Mouse (Mus musculus) small intestine, adult 2 months (tissue): ENCODE results near the gene Tom1l2. TPM values are rescaled to one million over a fixed set of nuclear protein-coding genes. Genes with fewer than 3 reads are reported as not detected.

Experiments
- H3K27ac ChIP-seq: fragments of 200-500 bp; 2 replicates; pipeline ENCODE4 v1.5.1; 2012; ENCODE audit warnings: low read depth, low read length, control low read depth, inconsistent platforms; ENCODE audit not compliant: insufficient read depth
- H3K27me3 ChIP-seq: fragments of 200-500 bp; 2 replicates; pipeline ENCODE4 v1.6.1; 2012; ENCODE audit warnings: mild to moderate bottlenecking, moderate library complexity, low read length, inconsistent platforms; ENCODE audit not compliant: control insufficient read depth, insufficient read depth
- H3K36me3 ChIP-seq: fragments of 200-500 bp; 2 replicates; pipeline ENCODE4 v1.6.1; 2012; ENCODE audit warnings: mild to moderate bottlenecking, low read length, control low read depth, inconsistent platforms; ENCODE audit not compliant: control insufficient read depth, insufficient read depth
- H3K4me1 ChIP-seq: fragments of 200-500 bp; 2 replicates; pipeline ENCODE4 v1.6.1; 2012; ENCODE audit warnings: low read length, inconsistent platforms, mixed read lengths; ENCODE audit not compliant: control insufficient read depth, insufficient read depth, insufficient read length
- H3K4me3 ChIP-seq: fragments of 200-500 bp; 2 replicates; pipeline ENCODE4 v1.5.1; 2012; ENCODE audit warnings: low read depth, mild to moderate bottlenecking, control low read depth, inconsistent platforms, low read length, moderate library complexity
- CTCF ChIP-seq: fragments of 200-500 bp; IDR thresholded peaks from 2 replicates; pipeline ENCODE4 v1.5.1; 2012; ENCODE audit warnings: low read depth, mild to moderate bottlenecking, control low read depth, inconsistent platforms, low read length, moderate library complexity, mixed read lengths; ENCODE audit not compliant: insufficient replicate concordance, insufficient read length; ENCODE audit errors: extremely low read depth
- POLR2A ChIP-seq: fragments of 200-500 bp; IDR thresholded peaks from 2 replicates; pipeline ENCODE4 v1.6.1; 2012; ENCODE audit warnings: low read depth, mild to moderate bottlenecking, control low read depth, inconsistent platforms, low read length, moderate library complexity
- WGBS: fragments of 180-500 bp; shearing (Covaris S2); methylation state at CpG from one replicate; pipeline ENCODE4 v1.1.7; 2018; 5-methylcytosine and 5-hydroxymethylcytosine counted together
- polyA plus RNA-seq: library from polyadenylated mRNA; depleted of rRNA; stranded (reverse); fragments of >200 nt; gene quantifications from 2 replicates; pipeline ENCODE4 v1.2.3, GENCODE M21; 2012

Gene Tom1l2
- polyA plus RNA-seq, 1 experiment = 152 TPM

DNA sequence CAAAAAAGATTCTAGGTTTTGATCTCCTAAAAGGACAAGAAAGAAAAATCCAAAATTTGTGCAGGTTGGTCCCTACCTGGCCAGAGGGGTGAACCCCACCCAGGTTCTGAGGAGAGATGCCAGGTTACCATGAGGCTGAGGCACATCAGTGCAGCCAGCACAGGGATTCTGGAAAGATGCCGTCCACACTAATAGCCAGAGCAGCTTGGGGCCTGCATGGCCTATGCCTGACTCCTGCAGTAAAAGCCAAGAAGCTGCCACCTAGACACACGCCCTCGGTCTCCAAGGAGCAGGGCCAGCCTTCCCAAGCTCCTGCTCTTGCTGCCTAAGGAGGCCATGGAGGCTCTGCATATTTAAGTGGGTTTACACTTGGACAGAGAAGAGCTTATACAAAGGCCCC, 121.4 kb downstream of the Tom1l2 start:
- 91% methylated on average over 3 of the region's 3 CpGs for WGBS
- Histone ChIP-seq H3K27me3 (no peaks in the 10 kb centered on the region), H3K36me3 (0 out of 2 replicates have a peak, but pooled peaks cover 8% of the 10 kb centered on the region), H3K4me1 (peaks cover 25% of the 10 kb centered on the region), H3K27ac (no peak overlapping the region), H3K4me3 (no peak overlapping the region)
- TF ChIP-seq POLR2A = no peak
- no peak for TF ChIP-seq CTCF

DNA sequence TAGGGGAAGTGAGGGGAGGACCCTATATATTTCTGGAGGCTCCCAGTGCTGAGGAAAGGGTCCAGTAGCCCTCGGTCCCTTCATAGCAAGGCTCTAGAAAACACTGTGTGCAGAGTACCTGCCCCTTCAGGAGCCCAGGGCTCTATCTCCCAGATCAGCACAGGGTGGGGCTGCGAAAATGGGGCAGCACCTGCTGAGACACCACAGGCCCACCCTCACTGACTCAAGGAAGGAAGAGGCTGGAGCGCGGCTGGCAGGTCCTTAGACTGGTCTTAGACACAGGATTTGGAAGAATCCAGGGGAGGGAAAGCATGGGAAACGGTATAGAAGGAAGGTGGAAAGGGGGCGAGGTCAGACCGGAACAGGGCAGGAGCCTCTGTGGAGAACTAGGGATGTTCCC, 122.2 kb downstream of the Tom1l2 start:
- Histone ChIP-seq H3K27me3 (no peaks in the 10 kb centered on the region), H3K27ac (peak overlapping the region; percentile 57), H3K4me3 (no peak overlapping the region), H3K36me3 (0 out of 2 replicates have a peak, but pooled peaks cover 8% of the 10 kb centered on the region), H3K4me1 (peaks cover 25% of the 10 kb centered on the region)
- TF ChIP-seq POLR2A (no peak), CTCF (no peak)
- 89% methylated on average over 7 of the region's 7 CpGs for WGBS

GRCm38 (mm10) chr11:60229821-60230220, 122.9 kb downstream of the Tom1l2 start:
- H3K27ac ChIP-seq = peak overlapping the region; percentile 57
- 44% methylated on average over 13 of the region's 13 CpGs for WGBS
- H3K4me1 ChIP-seq = peaks cover 22% of the 10 kb centered on the region
- H3K36me3 ChIP-seq = 0 out of 2 replicates have a peak, but pooled peaks cover 8% of the 10 kb centered on the region
- H3K27me3 ChIP-seq = no peaks in the 10 kb centered on the region
- TF ChIP-seq POLR2A (no peak), CTCF (no peak)
- H3K4me3 ChIP-seq = no peak overlapping the region

- Histone ChIP-seq H3K27me3 (no peaks in the 10 kb centered on the region), H3K4me3 (no peak overlapping the region), H3K36me3 (0 out of 2 replicates have a peak, but pooled peaks cover 8% of the 10 kb centered on the region), H3K27ac (no peak overlapping the region), H3K4me1 (peaks cover 16% of the 10 kb centered on the region)
- TF ChIP-seq CTCF (no peak), POLR2A (no peak)
- 85% methylated on average over 3 of the region's 3 CpGs for WGBS
These were observed 124.2 kb downstream of the Tom1l2 start for GRCm38 (mm10) chr11:60228525-60228924.

DNA sequence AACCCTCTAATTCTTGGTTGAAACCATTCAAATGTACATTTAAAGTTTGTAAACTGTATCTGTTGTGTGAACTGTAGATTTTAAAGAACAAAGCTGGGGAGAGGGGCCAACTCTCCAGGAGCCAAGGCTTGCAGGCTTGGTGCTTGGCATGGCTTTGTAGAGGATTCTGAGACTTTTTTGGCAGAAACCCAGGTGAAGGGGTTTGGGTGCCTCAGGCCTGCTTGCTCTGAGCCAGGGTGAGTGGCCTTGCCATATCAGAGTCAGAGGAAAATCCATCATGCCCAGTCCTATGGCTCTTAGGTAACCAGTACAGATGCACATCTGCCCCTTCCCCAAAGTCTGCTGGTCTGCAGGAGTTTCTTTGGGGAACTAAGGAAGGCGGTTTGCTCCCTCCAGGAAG, 126.8 kb downstream of the Tom1l2 start:
- H3K4me1 ChIP-seq = peaks cover 18% of the 10 kb centered on the region
- H3K4me3 ChIP-seq = no peak overlapping the region
- TF ChIP-seq CTCF (no peak), POLR2A (no peak)
- 0 out of 2 replicates have a peak, but pooled peaks cover 8% of the 10 kb centered on the region for H3K36me3 ChIP-seq
- H3K27me3 ChIP-seq = no peaks in the 10 kb centered on the region
- 88% methylated on average over 1 of the region's 1 CpGs for WGBS
- H3K27ac ChIP-seq = no peak overlapping the region

DNA sequence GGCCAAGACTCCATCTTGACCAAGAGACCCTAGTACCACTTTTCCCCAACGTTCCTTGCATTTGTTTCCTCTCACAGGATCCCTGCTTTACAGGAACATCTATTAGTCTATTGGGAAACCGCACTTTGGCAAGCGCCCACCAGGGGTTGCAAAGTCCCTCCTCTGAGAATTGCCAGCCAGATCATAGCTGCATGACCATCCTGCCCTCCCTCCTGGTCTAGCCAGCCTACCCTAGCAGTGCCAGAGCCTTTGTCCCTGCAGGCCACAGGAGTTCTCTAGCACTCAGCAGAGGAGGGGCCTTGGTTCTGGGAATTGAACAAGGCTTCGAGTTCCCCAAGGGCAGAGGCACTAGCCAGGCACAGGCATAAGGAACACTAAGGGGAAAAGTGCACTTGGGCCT, 128.0 kb downstream of the Tom1l2 start:
- Histone ChIP-seq H3K27me3 (no peaks in the 10 kb centered on the region), H3K36me3 (0 out of 2 replicates have a peak, but pooled peaks cover 8% of the 10 kb centered on the region), H3K4me3 (no peak overlapping the region), H3K27ac (no peak overlapping the region), H3K4me1 (peaks cover 13% of the 10 kb centered on the region)
- 67% methylated on average over 4 of the region's 4 CpGs for WGBS
- TF ChIP-seq CTCF (no peak), POLR2A (no peak)

DNA sequence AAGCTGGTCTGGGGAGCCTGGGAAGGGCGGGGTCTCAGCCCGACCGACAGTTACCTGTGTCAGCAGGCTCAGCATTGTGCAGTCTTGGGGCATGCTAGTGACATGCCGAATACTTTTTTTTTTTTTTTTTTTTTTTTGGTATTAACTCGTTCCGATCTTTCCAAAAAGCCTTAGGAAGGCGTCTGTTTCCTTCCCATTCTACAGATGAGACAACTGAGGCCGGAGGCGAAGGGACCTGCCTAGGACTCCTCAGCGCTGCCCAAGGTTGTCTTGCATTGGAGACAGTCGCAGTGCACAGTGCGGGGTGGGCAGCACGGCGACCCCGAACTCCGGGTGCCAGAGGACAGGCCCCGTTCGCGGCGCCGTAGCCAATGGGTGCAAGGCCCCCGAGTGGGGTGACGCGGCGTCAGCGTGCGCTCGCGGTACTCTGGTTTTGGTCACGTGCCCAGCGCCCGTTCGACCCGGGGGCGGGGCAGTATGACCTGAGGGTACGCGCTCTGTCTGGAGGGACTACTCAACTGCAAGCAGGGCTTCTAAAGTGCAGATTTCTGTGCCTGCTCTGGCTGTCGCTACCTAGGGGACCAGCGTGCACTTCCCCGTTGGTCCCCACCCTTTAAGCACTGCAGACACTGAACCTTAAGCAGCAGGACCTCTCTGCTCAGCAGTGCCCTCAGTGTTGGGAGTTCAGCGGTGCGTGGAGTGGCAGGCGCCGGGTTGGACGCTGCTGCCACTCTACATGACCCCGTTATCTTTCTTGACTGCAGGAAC, 130.1 kb downstream of the Tom1l2 start, which contains the start of gene Srebf1:
Srebf1 (minus strand) TSS at position 113 of the 768 bp plus-strand sequence.
- WGBS = 2% methylated on average over 46 of the region's 46 CpGs
- no peak for TF ChIP-seq POLR2A
- TF ChIP-seq CTCF = peak; percentile 33; the same call in 1 of the 2 replicates
- 0 out of 2 replicates have a peak, but pooled peaks cover 7% of the 10 kb centered on the region for H3K36me3 ChIP-seq
- no peaks in the 10 kb centered on the region for H3K27me3 ChIP-seq
- H3K27ac ChIP-seq = peak within 1 kb of the TSS; percentile 73
- H3K4me3 ChIP-seq = peak within 1 kb of the TSS; percentile 77
- peaks cover 26% of the 10 kb centered on the region for H3K4me1 ChIP-seq
